8 mouse cellular contexts compared by ENCODE assay signal in the genomic region with DNA sequence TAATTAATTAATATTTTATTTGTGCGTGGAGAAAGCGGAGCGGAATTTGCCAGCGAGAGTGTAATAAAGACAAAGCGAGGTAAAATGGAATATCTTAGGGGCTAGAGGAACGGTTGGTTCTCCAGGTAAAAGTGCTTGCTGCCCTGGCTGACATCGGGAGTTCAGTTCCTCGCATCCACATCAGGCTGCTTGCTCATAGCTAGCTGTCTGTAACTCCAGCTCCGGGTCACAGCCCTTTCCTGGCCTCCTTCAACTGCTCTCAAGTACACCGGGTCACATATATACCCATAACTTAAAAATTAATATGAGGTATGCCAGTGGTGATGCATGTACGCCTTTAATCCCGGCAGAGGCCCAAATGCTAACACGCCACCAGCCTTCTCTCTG. TPM values are rescaled to one million over a fixed set of nuclear protein-coding genes. Genes with fewer than 3 reads are reported as not detected.
DNase-seq lines count a peak whose midpoint lies in the region; ATAC-seq lines count a peak whose summit lies in the region.

No protein-coding gene starts in this region.

- H3K4me2 ChIP-seq in kidney, embryonic 16.5 days (replicated peaks; ENCODE audit: low read depth, low read length) = peak overlapping the region; percentile 41
- H3K4me2 ChIP-seq in hindbrain, embryonic 14.5 days (replicated peaks) = peak overlapping the region; percentile 61
- peak overlapping the region; percentile 36 for H3K4me2 ChIP-seq in midbrain, embryonic 14.5 days (ENCODE audit: low read length)

- H3K9ac ChIP-seq in kidney, embryonic 16.5 days (replicated peaks; ENCODE audit: low read length) = peak overlapping the region; percentile 35
- peak overlapping the region; percentile 18 for H3K9ac ChIP-seq in hindbrain, embryonic 14.5 days
- peak overlapping the region; percentile 80; the same call in 1 of the 2 replicates for H3K9ac ChIP-seq in midbrain, embryonic 14.5 days (replicated peaks; ENCODE audit: low read length)

- WGBS in kidney, embryonic 16.5 days = 33% methylated on average over 13 of the region's 13 CpGs
- WGBS in embryonic facial prominence, embryonic 10.5 days = 39% methylated on average over 13 of the region's 13 CpGs
- WGBS in hindbrain, embryonic 14.5 days = 37% methylated on average over 13 of the region's 13 CpGs
- WGBS in midbrain, embryonic 14.5 days = 34% methylated on average over 13 of the region's 13 CpGs

- peaks cover 50% of the 10 kb centered on the region for H3K4me1 ChIP-seq in kidney, embryonic 16.5 days (ENCODE audit: insufficient read depth, low read length)
- peaks cover 46% of the 10 kb centered on the region for H3K4me1 ChIP-seq in embryonic facial prominence, embryonic 10.5 days
- peaks cover 19% of the 10 kb centered on the region; the same call in 1 of the 2 replicates for H3K4me1 ChIP-seq in hindbrain, embryonic 14.5 days (replicated peaks; ENCODE audit: control insufficient read depth, insufficient read depth, low read length)
- peaks cover 18% of the 10 kb centered on the region for H3K4me1 ChIP-seq in midbrain, embryonic 14.5 days (ENCODE audit: control insufficient read depth, insufficient read depth, low read length)

- peak overlapping the region; percentile 97 for H3K4me3 ChIP-seq in kidney, embryonic 16.5 days (ENCODE audit: low read length)
- H3K4me3 ChIP-seq in embryonic facial prominence, embryonic 10.5 days = peak overlapping the region; percentile 81
- H3K4me3 ChIP-seq in hindbrain, embryonic 14.5 days (replicated peaks; ENCODE audit: low read length) = peak overlapping the region; percentile 94; the same call in 1 of the 2 replicates
- H3K4me3 ChIP-seq in midbrain, embryonic 14.5 days (replicated peaks; ENCODE audit: low read depth, low read length) = peak overlapping the region; percentile 88

- H3K27ac ChIP-seq in kidney, embryonic 16.5 days (ENCODE audit: low read length) = 0 out of 2 replicates have a peak overlapping the region, but pooled peaks have one; percentile 17
- peak overlapping the region; percentile 95 for H3K27ac ChIP-seq in embryonic facial prominence, embryonic 10.5 days (replicated peaks)
- H3K27ac ChIP-seq in hindbrain, embryonic 14.5 days = no peak overlapping the region
- peak overlapping the region; percentile 2; the same call in 1 of the 2 replicates for H3K27ac ChIP-seq in midbrain, embryonic 14.5 days (replicated peaks; ENCODE audit: low read depth, low read length)

- no peaks in the 10 kb centered on the region for H3K27me3 ChIP-seq in kidney, embryonic 16.5 days (ENCODE audit: insufficient read depth, low read length)
- H3K27me3 ChIP-seq in embryonic facial prominence, embryonic 10.5 days (replicated peaks; ENCODE audit: low read depth, poor library complexity, severe bottlenecking) = no peaks in the 10 kb centered on the region
- H3K27me3 ChIP-seq in hindbrain, embryonic 14.5 days (ENCODE audit: control insufficient read depth, insufficient read depth, low read length) = no peaks in the 10 kb centered on the region
- no peaks in the 10 kb centered on the region for H3K27me3 ChIP-seq in midbrain, embryonic 14.5 days (ENCODE audit: control insufficient read depth, insufficient read depth, low read length)

- ATAC-seq in kidney, embryonic 16.5 days (ENCODE audit: low FRiP score, low TSS enrichment) = peak; percentile 4; the same call in 1 of the 2 replicates
- ATAC-seq in hindbrain, embryonic 14.5 days (ENCODE audit: low FRiP score) = peak; percentile 23
- peak; percentile 16 for ATAC-seq in midbrain, embryonic 14.5 days (ENCODE audit: low FRiP score, low TSS enrichment)
- ATAC-seq in megakaryocyte-erythroid progenitor cell, adult 5-6 weeks (replicated peaks; ENCODE audit: low FRiP score, low TSS enrichment, poor library complexity, severe bottlenecking) = no peak; the same call in 1 of the 2 replicates

- no peaks in the 10 kb centered on the region for H3K9me3 ChIP-seq in kidney, embryonic 16.5 days (ENCODE audit: low read length)
- no peaks in the 10 kb centered on the region for H3K9me3 ChIP-seq in embryonic facial prominence, embryonic 10.5 days
- no peaks in the 10 kb centered on the region for H3K9me3 ChIP-seq in hindbrain, embryonic 14.5 days (ENCODE audit: control insufficient read depth, low read length)
- no peaks in the 10 kb centered on the region for H3K9me3 ChIP-seq in midbrain, embryonic 14.5 days (ENCODE audit: control insufficient read depth, low read length)

- DNase-seq in kidney, postnatal 10 days = no peak
- DNase-seq in embryonic facial prominence, embryonic 10.5 days (ENCODE audit: low spot score) = no peak
- no peak for DNase-seq in hindbrain, embryonic 14.5 days (ENCODE audit: low spot score)
- DNase-seq in midbrain, embryonic 14.5 days = no peak
- no peak for DNase-seq in urinary bladder, postnatal 14 days (ENCODE audit: low spot score)
- DNase-seq in left cerebral cortex, postnatal 25 days (ENCODE audit: low spot score in 2 of 2) = no peak

- intact Hi-C loops in left cerebral cortex, postnatal 25 days (cut with DNase I) = loop anchor here (1.0 to 2.0 kb wide), 2 partner anchors 28 to 38 kb away; partner anchors contain the start of gene Ubxn6

- H3K36me3 ChIP-seq in kidney, embryonic 16.5 days (ENCODE audit: insufficient read depth, low read length) = 0 out of 2 replicates have a peak, but pooled peaks cover 13% of the 10 kb centered on the region
- peaks cover 32% of the 10 kb centered on the region for H3K36me3 ChIP-seq in embryonic facial prominence, embryonic 10.5 days (replicated peaks)
- H3K36me3 ChIP-seq in hindbrain, embryonic 14.5 days (replicated peaks; ENCODE audit: control insufficient read depth, insufficient read depth) = peaks cover 27% of the 10 kb centered on the region
- peaks cover 21% of the 10 kb centered on the region for H3K36me3 ChIP-seq in midbrain, embryonic 14.5 days (ENCODE audit: control insufficient read depth, insufficient read depth, low read length)

RNA-seq across cellular contexts. Expression of gene Sh3gl1, which starts 0.5 kb away (rescaled TPM):
- 189 and 190 TPM in 2 replicates for polyA plus RNA-seq in kidney, embryonic 16.5 days (2015; fragmentation: Nextera tagmentation; extraction: Ambion mirVana)
- polyA plus RNA-seq in embryonic facial prominence, embryonic 10.5 days (2016; fragmentation: Nextera tagmentation; extraction: Ambion mirVana) = 170 and 173 TPM in 2 replicates
- 91.1 and 94.1 TPM in 2 replicates for polyA plus RNA-seq in hindbrain, embryonic 14.5 days (2014; fragmentation: Nextera tagmentation; extraction: Ambion mirVana)
- 96.2 and 96.3 TPM in 2 replicates for polyA plus RNA-seq in midbrain, embryonic 14.5 days (2014; fragmentation: Nextera tagmentation; extraction: Ambion mirVana)
- total RNA-seq in left cerebral cortex, postnatal 25 days (2021) = 10 to 100 TPM; 44.5 to 47.8 TPM
- total RNA-seq in megakaryocyte-erythroid progenitor cell, adult 5-6 weeks (2014; fragmentation: Nextera tagmentation) = 25.2 and 35.7 TPM in 2 replicates
- 13.6 and 22.1 TPM in 2 replicates for total RNA-seq in megakaryocyte-erythroid progenitor cell, adult 5-6 weeks (2017)

RNA-seq across cellular contexts. Expression of gene Chaf1a, which starts 3.3 kb away (rescaled TPM):
- 26.0 and 28.4 TPM in 2 replicates for polyA plus RNA-seq in kidney, embryonic 16.5 days (2015; fragmentation: Nextera tagmentation; extraction: Ambion mirVana)
- polyA plus RNA-seq in embryonic facial prominence, embryonic 10.5 days (2016; fragmentation: Nextera tagmentation; extraction: Ambion mirVana) = 50.7 and 52.3 TPM in 2 replicates
- 3.1 and 3.6 TPM in 2 replicates for polyA plus RNA-seq in hindbrain, embryonic 14.5 days (2014; fragmentation: Nextera tagmentation; extraction: Ambion mirVana)
- 3.3 and 4.8 TPM in 2 replicates for polyA plus RNA-seq in midbrain, embryonic 14.5 days (2014; fragmentation: Nextera tagmentation; extraction: Ambion mirVana)
- total RNA-seq in left cerebral cortex, postnatal 25 days (2021) = 1 to 10 TPM; 1.7 to 1.9 TPM
- 46.9 and 47.7 TPM in 2 replicates for total RNA-seq in megakaryocyte-erythroid progenitor cell, adult 5-6 weeks (2014; fragmentation: Nextera tagmentation)
- 34.5 and 37.5 TPM in 2 replicates for total RNA-seq in megakaryocyte-erythroid progenitor cell, adult 5-6 weeks (2017)

RNA-seq across cellular contexts. Expression of gene Mpnd, which starts 31.4 kb away (rescaled TPM):
- polyA plus RNA-seq in kidney, embryonic 16.5 days (2015; fragmentation: Nextera tagmentation; extraction: Ambion mirVana) = 109 and 112 TPM in 2 replicates
- polyA plus RNA-seq in embryonic facial prominence, embryonic 10.5 days (2016; fragmentation: Nextera tagmentation; extraction: Ambion mirVana) = 126 and 135 TPM in 2 replicates
- polyA plus RNA-seq in hindbrain, embryonic 14.5 days (2014; fragmentation: Nextera tagmentation; extraction: Ambion mirVana) = 146 and 151 TPM in 2 replicates
- polyA plus RNA-seq in midbrain, embryonic 14.5 days (2014; fragmentation: Nextera tagmentation; extraction: Ambion mirVana) = 164 and 169 TPM in 2 replicates
- total RNA-seq in left cerebral cortex, postnatal 25 days (2021) = 100 to 1,000 TPM in 1 of 2 experiments, 10 to 100 TPM in 1; 97.4 to 104 TPM
- 5.4 and 12.1 TPM in 2 replicates for total RNA-seq in megakaryocyte-erythroid progenitor cell, adult 5-6 weeks (2014; fragmentation: Nextera tagmentation)
- total RNA-seq in megakaryocyte-erythroid progenitor cell, adult 5-6 weeks (2017) = 2.1 and 6.2 TPM in 2 replicates

RNA-seq across cellular contexts. Expression of gene Stap2, which starts 31.5 kb away (rescaled TPM):
- polyA plus RNA-seq in kidney, embryonic 16.5 days (2015; fragmentation: Nextera tagmentation; extraction: Ambion mirVana) = 21.0 and 21.4 TPM in 2 replicates
- 8.2 and 8.8 TPM in 2 replicates for polyA plus RNA-seq in embryonic facial prominence, embryonic 10.5 days (2016; fragmentation: Nextera tagmentation; extraction: Ambion mirVana)
- polyA plus RNA-seq in hindbrain, embryonic 14.5 days (2014; fragmentation: Nextera tagmentation; extraction: Ambion mirVana) = 5.6 and 6.0 TPM in 2 replicates
- 5.1 and 5.5 TPM in 2 replicates for polyA plus RNA-seq in midbrain, embryonic 14.5 days (2014; fragmentation: Nextera tagmentation; extraction: Ambion mirVana)
- 1 to 10 TPM; 1.9 to 3.0 TPM for total RNA-seq in left cerebral cortex, postnatal 25 days (2021)
- total RNA-seq in megakaryocyte-erythroid progenitor cell, adult 5-6 weeks (2014; fragmentation: Nextera tagmentation) = not detected in 2 replicates
- not detected in 2 replicates for total RNA-seq in megakaryocyte-erythroid progenitor cell, adult 5-6 weeks (2017)

RNA-seq across cellular contexts. Expression of gene Ubxn6, which starts 37.9 kb away (rescaled TPM):
- 46.2 and 47.2 TPM in 2 replicates for polyA plus RNA-seq in kidney, embryonic 16.5 days (2015; fragmentation: Nextera tagmentation; extraction: Ambion mirVana)
- 35.0 and 36.8 TPM in 2 replicates for polyA plus RNA-seq in embryonic facial prominence, embryonic 10.5 days (2016; fragmentation: Nextera tagmentation; extraction: Ambion mirVana)
- polyA plus RNA-seq in hindbrain, embryonic 14.5 days (2014; fragmentation: Nextera tagmentation; extraction: Ambion mirVana) = 72.0 and 75.6 TPM in 2 replicates
- polyA plus RNA-seq in midbrain, embryonic 14.5 days (2014; fragmentation: Nextera tagmentation; extraction: Ambion mirVana) = 74.9 and 79.5 TPM in 2 replicates
- total RNA-seq in left cerebral cortex, postnatal 25 days (2021) = 10 to 100 TPM; 77.0 to 77.7 TPM
- total RNA-seq in megakaryocyte-erythroid progenitor cell, adult 5-6 weeks (2014; fragmentation: Nextera tagmentation) = 16.3 and 21.1 TPM in 2 replicates
- 13.2 and 29.1 TPM in 2 replicates for total RNA-seq in megakaryocyte-erythroid progenitor cell, adult 5-6 weeks (2017)

Comparison
In these comparisons a context has a peak if more than half of its experiments do, and no peak if none do; other contexts are left out.
1. H3K9ac ChIP-seq: peak in every context shown above with its lines; median percentile 80 in midbrain, embryonic 14.5 days; 35 in kidney, embryonic 16.5 days; 18 in hindbrain, embryonic 14.5 days.